Mouse (Mus musculus) lung, adult 2 months (tissue): ENCODE data around the gene Coq10b.
A peak's percentile ranks its signal among the peaks of the same experiment; 100 is the strongest.

ENCODE experiments used
- CTCF ChIP-seq: fragments of 200-500 bp; IDR thresholded peaks from 2 replicates; pipeline ENCODE4 v1.5.1; 2011; ENCODE audit warnings: mild to moderate bottlenecking, low read length, control low read depth; ENCODE audit not compliant: insufficient read depth
- POLR2A ChIP-seq: fragments of 200-500 bp; IDR thresholded peaks from 2 replicates; pipeline ENCODE4 v1.6.1; 2011; ENCODE audit warnings: low read depth, mild to moderate bottlenecking, control low read depth, low read length, borderline replicate concordance; ENCODE audit errors: extremely low read depth

DNA sequence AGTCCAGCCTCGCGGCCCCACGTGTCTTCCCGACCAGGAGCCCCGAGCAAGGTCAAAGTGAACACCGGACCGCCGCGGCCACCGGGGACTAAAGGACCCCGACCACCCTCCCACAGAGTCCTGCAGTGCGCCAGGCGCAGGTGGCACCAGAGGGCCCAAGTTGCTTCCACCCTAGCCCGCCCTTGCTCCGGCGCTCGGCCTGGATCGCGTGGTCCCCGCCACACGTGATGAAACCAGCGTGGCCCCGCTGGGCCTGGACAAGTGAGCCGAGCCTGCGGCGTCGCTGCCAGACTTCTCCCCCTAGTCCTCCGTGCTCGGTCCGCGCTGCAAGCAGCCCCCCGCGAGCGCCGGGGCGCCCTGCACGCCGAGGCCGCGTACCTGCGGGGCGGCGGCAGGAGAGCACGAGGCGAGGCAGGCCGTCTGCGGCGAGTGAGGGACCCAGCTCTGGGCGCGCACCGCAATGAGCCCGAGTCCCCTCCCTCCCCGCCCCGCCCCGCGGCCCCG lies 34.9 kb downstream of the Coq10b start:
- TF ChIP-seq CTCF, result no peak
- TF ChIP-seq POLR2A, result peak; percentile 71; the same call in 1 of the 2 replicates
